Comparison of ENCODE assay signal across 8 mouse cellular contexts in the genomic region with DNA sequence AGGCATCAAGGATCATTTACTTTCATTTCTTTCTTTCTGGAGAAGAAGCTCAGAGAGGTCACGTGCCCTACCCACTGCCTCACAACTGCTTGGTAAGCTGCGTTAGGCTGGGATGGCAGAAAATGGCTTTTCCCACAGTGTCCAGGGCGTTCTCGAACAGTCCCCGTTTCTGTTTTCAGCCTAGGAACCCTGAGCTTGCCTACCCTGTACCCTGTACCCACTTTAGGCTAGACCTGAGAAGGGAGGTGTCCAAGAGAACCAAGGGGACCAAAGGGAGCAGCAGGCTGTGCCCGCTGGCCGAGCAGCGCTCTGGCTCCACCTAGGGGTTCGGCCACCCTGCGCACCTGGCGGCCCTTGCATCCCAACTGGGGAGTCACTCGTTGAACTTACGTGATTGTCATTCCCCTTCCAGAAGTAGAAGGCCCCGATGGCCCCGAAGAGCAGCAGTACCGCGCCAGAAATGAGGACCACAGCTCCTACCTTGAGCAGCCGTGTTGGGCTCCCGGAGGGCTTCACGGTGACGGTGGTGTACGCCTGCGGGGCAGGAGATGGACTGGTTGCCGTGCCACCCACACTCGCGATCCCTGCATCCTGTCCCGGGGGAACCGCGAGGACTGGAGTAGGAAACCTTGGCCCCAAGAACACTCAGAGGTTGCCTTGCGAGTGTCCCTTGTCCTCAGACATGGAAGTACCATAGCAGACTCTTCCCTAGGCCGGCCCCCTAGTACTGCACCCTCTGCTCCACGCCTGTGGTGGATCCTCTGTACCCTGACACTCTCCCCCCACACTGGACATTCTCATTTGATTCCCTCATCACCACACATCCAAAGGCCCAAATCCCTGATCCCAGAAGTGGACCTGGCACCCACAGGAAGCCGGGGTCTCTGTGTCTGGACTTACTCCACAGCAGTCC. TPM values are rescaled to one million over a fixed set of nuclear protein-coding genes. Genes with fewer than 3 reads are reported as not detected.
DNase-seq lines count a peak whose midpoint lies in the region; ATAC-seq and TF ChIP-seq lines count a peak whose summit lies in the region.

No protein-coding gene starts in this region.

- no peaks in the 10 kb centered on the region for H3K9me3 ChIP-seq in G1E (replicated peaks)
- no peaks in the 10 kb centered on the region for H3K9me3 ChIP-seq in forebrain, embryonic 11.5 days (ENCODE audit: control insufficient read depth, low read length)
- no peaks in the 10 kb centered on the region for H3K9me3 ChIP-seq in heart, postnatal 0 days (replicated peaks; ENCODE audit: control insufficient read depth, low read length)

- 19% methylated on average over 33 of the region's 33 CpGs for WGBS in forebrain, embryonic 11.5 days
- WGBS in heart, postnatal 0 days: 15% methylated on average over 33 of the region's 33 CpGs

- no peak overlapping the region for H3K9ac ChIP-seq in forebrain, embryonic 11.5 days (ENCODE audit: low read length)
- no peak overlapping the region for H3K9ac ChIP-seq in heart, postnatal 0 days (replicated peaks; ENCODE audit: low read depth, low read length)

- H3K4me2 ChIP-seq in forebrain, embryonic 11.5 days (ENCODE audit: low read depth, low read length, severe bottlenecking): peak overlapping the region; percentile 45
- H3K4me2 ChIP-seq in heart, postnatal 0 days (ENCODE audit: low read depth, low read length): peak overlapping the region; percentile 57

- no peak overlapping the region for H3K27ac ChIP-seq in forebrain, embryonic 11.5 days (ENCODE audit: low read depth, low read length)
- H3K27ac ChIP-seq in heart, postnatal 0 days (ENCODE audit: low read depth): no peak overlapping the region

- 0 out of 2 replicates have a peak, but pooled peaks have one; percentile 31 for TF ChIP-seq CTCF in G1E (IDR thresholded peaks at IDR 0.05; ENCODE audit: low read depth, low read length)
- TF ChIP-seq CTCF in heart, postnatal 0 days (IDR thresholded peaks at IDR 0.05; ENCODE audit: low read depth): peak; percentile 73

- H3K27me3 ChIP-seq in G1E (ENCODE audit: insufficient read depth, low read length): peaks cover 7% of the 10 kb centered on the region; the same call in 1 of the 2 replicates
- H3K27me3 ChIP-seq in forebrain, embryonic 11.5 days (ENCODE audit: control insufficient read depth, insufficient read depth, low read length): peaks cover 2% of the 10 kb centered on the region; the same call in 1 of the 2 replicates
- H3K27me3 ChIP-seq in heart, postnatal 0 days (ENCODE audit: control insufficient read depth, insufficient read depth, low read length): no peaks in the 10 kb centered on the region

- no peak overlapping the region for H3K4me3 ChIP-seq in G1E (ENCODE audit: low read depth, low read length)
- peak overlapping the region; percentile 11; the same call in 1 of the 2 replicates for H3K4me3 ChIP-seq in forebrain, embryonic 11.5 days (ENCODE audit: low read depth, low read length)
- peak overlapping the region; percentile 29 for H3K4me3 ChIP-seq in heart, postnatal 0 days (ENCODE audit: low read depth, low read length)

- peak; percentile 20 for DNase-seq in G1E (ENCODE audit: low spot score)
- peak; percentile 28 for DNase-seq in c-Kit-positive CD71-negative TER-119-negative erythroid progenitor cells, embryonic 14.5 days (ENCODE audit: low read depth)
- DNase-seq in forebrain, embryonic 11.5 days (ENCODE audit: low spot score): peak; percentile 80
- DNase-seq in heart, postnatal 0 days (ENCODE audit: low spot score): peak; percentile 49
- DNase-seq in kidney, postnatal 25 days: peak; percentile 73 to 79
- peak; percentile 76 for DNase-seq in lung, postnatal 14 days
- peak; percentile 33 for DNase-seq in ovary, postnatal 10 days (ENCODE audit: low spot score)
- DNase-seq in thymus, postnatal 36 days: peak; percentile 76 to 82

- H3K4me1 ChIP-seq in G1E (ENCODE audit: insufficient read depth, low read depth, low read length): no peaks in the 10 kb centered on the region
- peaks cover 2% of the 10 kb centered on the region; the same call in 1 of the 2 replicates for H3K4me1 ChIP-seq in forebrain, embryonic 11.5 days (replicated peaks; ENCODE audit: control insufficient read depth, insufficient read depth, low read length)
- H3K4me1 ChIP-seq in heart, postnatal 0 days (ENCODE audit: control insufficient read depth, insufficient read depth): peaks cover 9% of the 10 kb centered on the region; the same call in 1 of the 2 replicates

- H3K36me3 ChIP-seq in G1E (replicated peaks): no peaks in the 10 kb centered on the region
- H3K36me3 ChIP-seq in forebrain, embryonic 11.5 days (ENCODE audit: control insufficient read depth, insufficient read depth, low read length): no peaks in the 10 kb centered on the region
- no peaks in the 10 kb centered on the region for H3K36me3 ChIP-seq in heart, postnatal 0 days (replicated peaks; ENCODE audit: control insufficient read depth, insufficient read depth, low read length)

- peak; percentile 40; the same call in 1 of the 2 replicates for ATAC-seq in G1E (ENCODE audit: extremely low read depth, insufficient number of reproducible peaks, low FRiP score, poor library complexity, severe bottlenecking)
- ATAC-seq in forebrain, embryonic 11.5 days (replicated peaks; ENCODE audit: low FRiP score): peak; percentile 82
- ATAC-seq in heart, postnatal 0 days (ENCODE audit: insufficient read depth, low read depth): peak; percentile 68

- no peak for TF ChIP-seq EP300 in heart, postnatal 0 days (IDR thresholded peaks at IDR 0.05; ENCODE audit: low read depth)

RNA-seq across cellular contexts. Expression of gene Cnmd, which starts 0.7 kb away (rescaled TPM):
- total RNA-seq in G1E (2014; fragmentation: Nextera tagmentation) (not detected in 2 replicates), G1E (2017) (0.22 and 0.29 TPM in 2 replicates)
- not detected in 2 replicates for polyA plus RNA-seq in G1E (2012)
- polyA plus RNA-seq in forebrain, embryonic 11.5 days (2014; fragmentation: Nextera tagmentation; extraction: Ambion mirVana): 3.4 and 4.1 TPM in 2 replicates
- total RNA-seq in heart, postnatal 0 days (2014; rRNA removed; ENCODE audit: low replicate concordance): not detected in 2 replicates
- polyA plus RNA-seq in heart, postnatal 0 days (2015; fragmentation: Nextera tagmentation; extraction: Ambion mirVana): 0.82 and 0.98 TPM in 2 replicates

Comparison
In these comparisons a context has a peak if more than half of its experiments do, and no peak if none do; other contexts are left out.
1. DNase-seq: peak in every context shown above with its lines; median percentile 80 in forebrain, embryonic 11.5 days; 79 in thymus, postnatal 36 days; 76 in kidney, postnatal 25 days; 76 in lung, postnatal 14 days; 49 in heart, postnatal 0 days; 33 in ovary, postnatal 10 days; 28 in c-Kit-positive CD71-negative TER-119-negative erythroid progenitor cells, embryonic 14.5 days; 20 in G1E.